Mouse (Mus musculus) mature B cell (primary cell): ENCODE results near the gene Lrrc66.

Source experiments
- in situ Hi-C: fragments of 300-500 bp; cut with MboI; formaldehyde crosslinking; loops from 2 replicates; pipeline ENCODE4 v1.14.3; 2019

Gene Lrrc66

DNA sequence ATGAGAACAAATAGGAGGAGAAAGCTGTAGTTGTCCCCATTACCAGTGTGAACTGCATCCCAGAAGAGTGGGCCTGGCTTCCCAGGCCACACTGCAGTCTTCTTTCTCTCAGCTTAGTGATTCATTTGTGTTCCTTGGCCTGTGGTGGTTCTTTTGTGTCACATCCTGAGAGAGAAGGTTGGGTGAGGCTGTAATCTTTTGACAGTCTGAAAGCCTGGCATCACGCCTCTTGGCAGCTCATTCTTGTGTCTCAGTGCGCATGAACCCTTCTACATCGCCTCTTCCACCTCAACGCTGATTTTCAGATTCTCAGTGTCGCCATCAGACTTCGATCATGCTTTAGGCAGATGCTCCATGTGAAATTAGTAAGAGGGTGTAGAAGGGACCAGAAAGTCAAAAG lies 68.3 kb downstream of the Lrrc66 start:
- in situ Hi-C loops = no loop called here

DNA sequence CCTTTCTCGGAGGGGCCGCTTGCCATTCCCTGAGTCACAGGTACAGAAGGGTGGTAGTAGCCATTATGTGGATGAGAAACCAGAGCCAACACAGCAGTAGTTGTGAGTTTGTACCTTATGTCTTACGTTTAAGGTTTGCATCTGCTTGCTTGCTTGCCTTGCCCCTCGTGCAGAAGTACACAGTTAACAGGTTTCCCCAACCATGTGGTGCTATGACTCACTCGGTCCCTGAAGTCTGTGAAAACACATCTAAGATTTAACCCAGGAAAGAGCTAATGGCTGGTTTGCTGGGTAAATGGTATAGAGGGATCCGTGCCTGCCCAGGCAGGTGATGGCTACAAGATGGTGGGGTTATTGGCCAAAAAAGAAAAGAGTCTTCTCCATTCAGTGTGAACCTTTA lies 73.6 kb downstream of the Lrrc66 start:
- in situ Hi-C loops = no loop called here

DNA sequence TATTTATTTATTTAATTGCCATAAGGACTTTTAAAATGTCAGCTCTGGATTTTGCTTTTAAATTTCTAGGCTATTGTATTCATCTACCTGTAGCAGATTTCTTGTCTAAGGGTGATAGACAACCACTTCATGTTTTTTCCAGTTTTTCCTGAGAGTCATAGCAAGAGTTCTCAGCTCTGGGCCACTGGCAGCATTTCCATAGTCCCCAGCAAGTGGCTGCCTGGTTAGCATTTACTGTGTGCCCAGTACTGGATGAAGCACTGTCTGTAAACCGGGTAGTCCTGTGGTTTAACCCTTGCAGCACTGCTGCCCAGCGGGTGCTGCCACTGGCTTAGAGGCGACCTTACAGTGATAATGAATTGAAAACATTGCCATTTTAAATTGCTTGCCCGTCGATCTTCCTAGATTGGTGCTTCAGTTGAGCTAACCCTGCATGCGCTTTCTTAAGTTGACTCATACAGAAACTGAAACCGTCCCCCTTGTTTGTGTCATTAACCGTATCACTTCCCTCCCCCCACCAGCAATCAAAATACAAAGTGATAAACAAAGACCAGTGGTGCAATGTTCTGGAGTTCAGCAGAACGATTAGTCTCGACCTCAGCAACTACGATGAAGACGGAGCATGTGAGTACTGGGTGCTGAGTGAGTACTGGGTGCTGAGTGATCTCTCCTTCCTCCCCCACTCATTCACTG lies 75.4 kb downstream of the Lrrc66 start:
- in situ Hi-C loops = no loop called here
